Mouse (Mus musculus) cortical plate, adult 2 months (tissue): ENCODE measurements around the gene Gm13277.
"Not testable (repeated sequence)": the region's sequence is repeated elsewhere in the genome, so short reads cannot be mapped to it uniquely, and the experiment has no call there.

Source experiments
- CTCF ChIP-seq: fragments of 200-500 bp; IDR thresholded peaks from 2 replicates; pipeline ENCODE4 v1.5.1; 2011; ENCODE audit warnings: mild to moderate bottlenecking, control low read depth, low read length; ENCODE audit not compliant: insufficient read depth; ENCODE audit errors: extremely low read depth
- POLR2A ChIP-seq: fragments of 200-500 bp; IDR thresholded peaks from 2 replicates; pipeline ENCODE4 v1.6.1; 2011; ENCODE audit warnings: mild to moderate bottlenecking, low read length, control low read depth; ENCODE audit not compliant: insufficient read depth; ENCODE audit errors: extremely low read depth

GRCm38 (mm10) chr4:88779550-88779949 is 8.9 kb upstream of the Gm13277 start, which contains the start of gene Gm13272:
- not testable (repeated sequence) for TF ChIP-seq CTCF, POLR2A
